Mouse (Mus musculus): ENCODE results near the gene Erc2.

DNA sequence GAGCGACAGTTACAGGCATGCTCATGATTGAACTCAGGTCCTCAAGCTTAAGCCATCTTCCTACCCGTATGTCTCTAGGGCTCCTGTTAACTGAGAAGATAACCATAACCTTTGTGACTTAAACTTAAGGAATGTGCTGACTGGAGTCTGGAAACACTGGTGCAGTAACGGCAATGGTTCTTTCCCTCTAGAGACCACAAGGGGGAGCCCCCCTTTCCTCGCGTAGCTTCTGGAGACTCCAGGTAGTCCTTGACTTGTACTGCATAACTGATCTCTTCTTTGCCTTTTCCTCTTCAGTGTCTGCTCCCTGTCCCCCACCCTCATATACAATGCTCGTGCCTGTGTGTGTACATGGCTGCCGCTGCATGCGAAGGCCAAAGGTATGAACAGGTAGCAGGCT is 326.2 kb downstream of the Erc2 start:
- TF ChIP-seq POLR2A (IDR thresholded peaks at IDR 0.05; ENCODE audit: insufficient read length, low read depth): no peak
- no peak for TF ChIP-seq MAX (IDR thresholded peaks at IDR 0.05; ENCODE audit: low read depth)
- TF ChIP-seq USF1 (IDR thresholded peaks at IDR 0.05; ENCODE audit: low read depth): no peak
- TF ChIP-seq MYOG (IDR thresholded peaks at IDR 0.05; ENCODE audit: control insufficient read depth in 1 of 3, insufficient read depth in 1 of 3, insufficient read length in 2 of 3, low read depth in 2 of 3): no peak
- TF ChIP-seq E2F4 (IDR thresholded peaks at IDR 0.05; ENCODE audit: insufficient read depth): no peak
- no peak for TF ChIP-seq POLR2AphosphoS2 (IDR thresholded peaks at IDR 0.05; ENCODE audit: insufficient read length, low read depth)
- TF ChIP-seq MYOD1 (IDR thresholded peaks at IDR 0.05; ENCODE audit: control insufficient read depth in 1 of 3, insufficient read length in 2 of 3, low read depth in 2 of 3): no peak
- TF ChIP-seq CEBPB (IDR thresholded peaks at IDR 0.05; ENCODE audit: insufficient read depth, poor library complexity, severe bottlenecking): no peak
